Mouse (Mus musculus): ENCODE measurements around the gene Tcn2. TPM values are rescaled to one million over a fixed set of nuclear protein-coding genes. Genes with fewer than 3 reads are reported as not detected.

Gene Tcn2
- polyA plus RNA-seq (2012; fragmentation: generic; extraction: Trizol), result 16.4 TPM

GRCm38 (mm10) chr11:3931511-3932211 lies at the start of gene Tcn2:
Gene Tcn2, minus strand, starts transcription at chr11:3932159.
- H3K4me2 ChIP-seq (ENCODE audit: low read depth), result peak within 1 kb of the TSS; percentile 72
- H3K27me3 ChIP-seq (ENCODE audit: control insufficient read depth, insufficient read depth, insufficient read length), result peaks cover 31% of the 10 kb centered on the region
- no peaks in the 10 kb centered on the region for H3K79me2 ChIP-seq (ENCODE audit: control insufficient read depth, insufficient read depth)
- H3ac ChIP-seq (ENCODE audit: control insufficient read depth, insufficient read length), result no peak within 1 kb of the TSS
- no peaks in the 10 kb centered on the region for H3K36me3 ChIP-seq (ENCODE audit: control insufficient read depth, insufficient read depth)
- TF ChIP-seq MYOG (IDR thresholded peaks at IDR 0.05; ENCODE audit: control insufficient read depth in 1 of 3, insufficient read depth in 1 of 3, insufficient read length in 2 of 3, low read depth in 2 of 3), result peak; percentile 27 to 90 (median 82)
- TF ChIP-seq TCF12 (IDR thresholded peaks at IDR 0.05; ENCODE audit: insufficient read depth, poor library complexity, severe bottlenecking), result no peak
- TF ChIP-seq SRF (IDR thresholded peaks at IDR 0.05; ENCODE audit: control insufficient read depth, insufficient read length, low read depth), result no peak
- no peak for TF ChIP-seq MAX (IDR thresholded peaks at IDR 0.05; ENCODE audit: low read depth)
- no peak for TF ChIP-seq POLR2A (IDR thresholded peaks at IDR 0.05; ENCODE audit: insufficient read length, low read depth)
- no peak for TF ChIP-seq REST (IDR thresholded peaks at IDR 0.05; ENCODE audit: insufficient read depth, insufficient read length)
- TF ChIP-seq CEBPB (IDR thresholded peaks at IDR 0.05; ENCODE audit: insufficient read depth, poor library complexity, severe bottlenecking), result no peak
- no peak for TF ChIP-seq E2F4 (IDR thresholded peaks at IDR 0.05; ENCODE audit: insufficient read depth)
- no peak for TF ChIP-seq TCF3 (IDR thresholded peaks at IDR 0.05; ENCODE audit: insufficient read length, low read depth)
- TF ChIP-seq USF1 (IDR thresholded peaks at IDR 0.05; ENCODE audit: low read depth), result peak; percentile 99
- no peak for TF ChIP-seq POLR2AphosphoS2 (IDR thresholded peaks at IDR 0.05; ENCODE audit: insufficient read length, low read depth)
- TF ChIP-seq MYOD1 (IDR thresholded peaks at IDR 0.05; ENCODE audit: control insufficient read depth in 1 of 3, insufficient read length in 2 of 3, low read depth in 2 of 3), result peak in 2 of 3 experiments; percentile 58 to 71
- H3K4me3 ChIP-seq, result peak within 1 kb of the TSS; percentile 19

- no peaks in the 10 kb centered on the region for H3K79me2 ChIP-seq (ENCODE audit: control insufficient read depth, insufficient read depth)
- H3K27me3 ChIP-seq (ENCODE audit: control insufficient read depth, insufficient read depth, insufficient read length), result no peaks in the 10 kb centered on the region
- TF ChIP-seq TCF12 (IDR thresholded peaks at IDR 0.05; ENCODE audit: insufficient read depth, poor library complexity, severe bottlenecking) (no peak), REST (IDR thresholded peaks at IDR 0.05; ENCODE audit: insufficient read depth, insufficient read length) (no peak), POLR2AphosphoS2 (IDR thresholded peaks at IDR 0.05; ENCODE audit: insufficient read length, low read depth) (no peak), MAX (IDR thresholded peaks at IDR 0.05; ENCODE audit: low read depth) (no peak), USF1 (IDR thresholded peaks at IDR 0.05; ENCODE audit: low read depth) (no peak), E2F4 (IDR thresholded peaks at IDR 0.05; ENCODE audit: insufficient read depth) (no peak), SRF (IDR thresholded peaks at IDR 0.05; ENCODE audit: control insufficient read depth, insufficient read length, low read depth) (no peak), MYOG (IDR thresholded peaks at IDR 0.05; ENCODE audit: control insufficient read depth in 1 of 3, insufficient read depth in 1 of 3, insufficient read length in 2 of 3, low read depth in 2 of 3) (no peak), TCF3 (IDR thresholded peaks at IDR 0.05; ENCODE audit: insufficient read length, low read depth) (no peak), POLR2A (IDR thresholded peaks at IDR 0.05; ENCODE audit: insufficient read length, low read depth) (no peak), CEBPB (IDR thresholded peaks at IDR 0.05; ENCODE audit: insufficient read depth, poor library complexity, severe bottlenecking) (no peak)
- H3K4me2 ChIP-seq (ENCODE audit: low read depth), result no peak overlapping the region
- no peak overlapping the region for H3K4me3 ChIP-seq
- H3K36me3 ChIP-seq (ENCODE audit: control insufficient read depth, insufficient read depth), result peaks cover 20% of the 10 kb centered on the region
- H3ac ChIP-seq (ENCODE audit: control insufficient read depth, insufficient read length), result no peak overlapping the region
Measured at GRCm38 (mm10) chr11:3981536-3981935, 49.6 kb upstream of the Tcn2 start.

GRCm38 (mm10) chr11:3978421-3978820 lies 46.5 kb upstream of the Tcn2 start:
- Histone ChIP-seq H3K27me3 (ENCODE audit: control insufficient read depth, insufficient read depth, insufficient read length) (no peaks in the 10 kb centered on the region), H3K4me3 (no peak overlapping the region), H3ac (ENCODE audit: control insufficient read depth, insufficient read length) (no peak overlapping the region), H3K36me3 (ENCODE audit: control insufficient read depth, insufficient read depth) (peaks cover 29% of the 10 kb centered on the region), H3K79me2 (ENCODE audit: control insufficient read depth, insufficient read depth) (no peaks in the 10 kb centered on the region), H3K4me2 (ENCODE audit: low read depth) (no peak overlapping the region)
- TF ChIP-seq POLR2AphosphoS2 (IDR thresholded peaks at IDR 0.05; ENCODE audit: insufficient read length, low read depth) (no peak), MYOG (IDR thresholded peaks at IDR 0.05; ENCODE audit: control insufficient read depth in 1 of 3, insufficient read depth in 1 of 3, insufficient read length in 2 of 3, low read depth in 2 of 3) (no peak), CEBPB (IDR thresholded peaks at IDR 0.05; ENCODE audit: insufficient read depth, poor library complexity, severe bottlenecking) (no peak), TCF12 (IDR thresholded peaks at IDR 0.05; ENCODE audit: insufficient read depth, poor library complexity, severe bottlenecking) (no peak), REST (IDR thresholded peaks at IDR 0.05; ENCODE audit: insufficient read depth, insufficient read length) (no peak), MAX (IDR thresholded peaks at IDR 0.05; ENCODE audit: low read depth) (no peak), E2F4 (IDR thresholded peaks at IDR 0.05; ENCODE audit: insufficient read depth) (no peak)

GRCm38 (mm10) chr11:3976678-3977077 lies 44.7 kb upstream of the Tcn2 start, which contains the start of gene 4930556J24Rik:
Gene 4930556J24Rik, minus strand, starts transcription at chr11:3976778.
- H3K4me3 ChIP-seq, result no peak within 1 kb of the TSS
- H3ac ChIP-seq (ENCODE audit: control insufficient read depth, insufficient read length), result no peak within 1 kb of the TSS
- H3K36me3 ChIP-seq (ENCODE audit: control insufficient read depth, insufficient read depth), result peaks cover 42% of the 10 kb centered on the region
- no peaks in the 10 kb centered on the region for H3K27me3 ChIP-seq (ENCODE audit: control insufficient read depth, insufficient read depth, insufficient read length)
- TF ChIP-seq TCF12 (IDR thresholded peaks at IDR 0.05; ENCODE audit: insufficient read depth, poor library complexity, severe bottlenecking) (no peak), E2F4 (IDR thresholded peaks at IDR 0.05; ENCODE audit: insufficient read depth) (no peak), SRF (IDR thresholded peaks at IDR 0.05; ENCODE audit: control insufficient read depth, insufficient read length, low read depth) (no peak), POLR2A (IDR thresholded peaks at IDR 0.05; ENCODE audit: insufficient read length, low read depth) (no peak), MYOD1 (IDR thresholded peaks at IDR 0.05; ENCODE audit: control insufficient read depth in 1 of 3, insufficient read length in 2 of 3, low read depth in 2 of 3) (no peak), MYOG (IDR thresholded peaks at IDR 0.05; ENCODE audit: control insufficient read depth in 1 of 3, insufficient read depth in 1 of 3, insufficient read length in 2 of 3, low read depth in 2 of 3) (no peak), CEBPB (IDR thresholded peaks at IDR 0.05; ENCODE audit: insufficient read depth, poor library complexity, severe bottlenecking) (no peak), USF1 (IDR thresholded peaks at IDR 0.05; ENCODE audit: low read depth) (no peak), MAX (IDR thresholded peaks at IDR 0.05; ENCODE audit: low read depth) (no peak), POLR2AphosphoS2 (IDR thresholded peaks at IDR 0.05; ENCODE audit: insufficient read length, low read depth) (no peak)
- no peak within 1 kb of the TSS for H3K4me2 ChIP-seq (ENCODE audit: low read depth)
- no peaks in the 10 kb centered on the region for H3K79me2 ChIP-seq (ENCODE audit: control insufficient read depth, insufficient read depth)
